Mouse (Mus musculus): ENCODE results near the gene Creg1. TPM values are rescaled to one million over a fixed set of nuclear protein-coding genes. Genes with fewer than 3 reads are reported as not detected.

Creg1 gene
- polyA plus RNA-seq, 1 experiment from 2014 or later = 34.3 TPM

DNA sequence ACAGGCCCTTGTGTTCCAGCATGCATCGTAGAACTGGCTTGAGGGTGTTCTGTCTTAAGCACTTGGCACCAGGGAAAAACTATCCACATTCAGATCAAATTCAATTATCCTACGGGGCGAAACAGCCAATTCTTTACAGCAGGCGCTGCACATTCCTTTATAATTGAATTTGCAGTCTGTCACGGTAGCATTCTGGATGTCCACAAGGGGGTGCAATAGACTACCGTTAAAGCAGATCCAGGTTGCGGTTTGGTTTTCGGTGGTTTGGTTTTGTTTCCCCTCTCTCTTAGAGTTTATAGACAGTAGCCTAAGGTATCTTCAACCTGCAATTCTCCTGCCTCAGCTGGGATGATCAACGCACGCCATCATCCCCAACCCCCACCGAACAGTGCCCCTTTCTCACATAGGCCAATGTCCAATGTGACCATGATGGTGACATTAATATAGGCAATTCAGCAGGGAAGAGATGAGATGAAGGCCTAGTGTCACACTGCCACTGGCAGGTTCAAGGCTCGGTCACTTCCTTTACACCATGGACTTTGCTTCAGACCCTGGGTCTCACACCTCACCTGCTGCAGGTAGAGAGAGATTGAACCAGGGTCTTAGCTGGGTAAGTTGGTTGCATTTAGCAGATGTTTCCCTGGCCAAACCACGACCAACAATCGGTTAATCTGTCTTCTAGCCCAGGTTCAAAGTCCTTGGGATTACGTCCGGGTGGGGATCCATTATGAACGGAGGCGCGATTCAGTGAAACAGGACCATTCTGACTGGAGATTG, 12.2 kb downstream of the Creg1 start:
- Histone ChIP-seq H3K27me3 (ENCODE audit: poor library complexity, severe bottlenecking) (peaks cover 42% of the 10 kb centered on the region), H3K4me1 (peaks cover 42% of the 10 kb centered on the region), H3K27ac (no peak overlapping the region), H3K4me3 (no peak overlapping the region), H3K9me3 (no peaks in the 10 kb centered on the region), H3K36me3 (replicated peaks) (peaks cover 3% of the 10 kb centered on the region; the same call in 1 of the 2 replicates)
- peak; percentile 65 for DNase-seq (ENCODE audit: extremely low spot score, low spot score)
- 48% methylated on average over 19 of the region's 19 CpGs for WGBS

DNA sequence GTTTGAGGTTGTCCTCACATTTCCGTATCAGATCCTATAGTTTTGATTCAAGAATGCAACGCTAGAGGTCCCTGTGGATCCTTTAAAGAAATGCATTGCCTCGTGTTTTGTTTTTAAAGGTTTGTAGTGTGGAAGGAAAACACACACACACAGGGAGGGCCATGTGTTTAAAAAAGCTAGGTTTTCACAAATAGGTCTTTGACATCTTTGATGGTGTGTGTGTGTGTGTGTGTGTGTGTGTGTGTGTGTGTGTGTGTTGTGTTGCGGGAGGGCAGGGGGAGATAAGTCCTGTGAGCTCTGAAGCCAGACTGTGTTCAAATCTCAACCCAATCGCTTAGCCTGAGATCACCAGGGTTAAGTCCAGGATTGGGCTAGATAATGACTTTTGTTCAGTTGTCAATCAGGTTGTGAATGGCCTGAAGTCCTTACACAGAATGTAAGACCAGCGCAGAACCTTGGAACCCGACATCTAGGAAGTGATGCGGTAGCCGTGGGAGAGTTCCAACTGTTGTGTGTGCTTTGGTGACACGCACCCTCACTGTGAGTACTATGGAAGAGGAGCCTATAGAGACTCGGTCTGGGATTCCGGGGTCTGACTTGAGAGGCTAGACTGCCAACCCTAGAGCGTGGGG, 16.5 kb downstream of the Creg1 start:
- WGBS = 3% methylated on average over 13 of the region's 13 CpGs
- Histone ChIP-seq H3K27ac (peak overlapping the region; percentile 82), H3K4me1 (peaks cover 36% of the 10 kb centered on the region), H3K9me3 (no peaks in the 10 kb centered on the region), H3K4me3 (peak overlapping the region; percentile 53), H3K27me3 (ENCODE audit: poor library complexity, severe bottlenecking) (peaks cover 64% of the 10 kb centered on the region), H3K36me3 (replicated peaks) (no peaks in the 10 kb centered on the region)
- peak; percentile 61 for DNase-seq (ENCODE audit: extremely low spot score, low spot score)

DNA sequence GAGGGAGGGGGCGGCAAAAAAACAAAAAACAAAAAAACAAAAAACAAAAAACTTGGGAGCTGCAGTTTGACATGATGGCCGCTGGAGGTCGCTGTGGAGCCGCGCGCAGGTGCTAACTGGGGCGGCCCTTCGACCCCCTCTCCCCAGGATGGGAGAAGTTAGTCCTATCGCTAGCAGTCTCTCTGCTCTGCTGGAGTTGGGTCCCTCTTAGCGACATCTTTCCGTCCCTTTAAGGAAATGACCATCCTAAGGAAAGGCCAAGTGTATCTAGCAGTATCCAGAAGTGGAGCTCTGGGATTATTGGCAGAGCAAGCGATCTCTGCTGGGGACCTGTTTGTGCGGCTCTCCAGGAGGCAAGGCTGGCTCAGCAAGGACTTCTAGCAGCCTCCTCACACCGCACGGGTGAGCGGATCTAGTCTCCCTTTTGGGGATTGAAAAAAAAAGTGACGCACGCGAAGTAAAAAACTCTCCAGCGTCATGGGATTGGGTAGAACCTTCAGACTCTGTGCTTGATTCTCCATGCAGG, 17.1 kb downstream of the Creg1 start:
- Histone ChIP-seq H3K27ac (peak overlapping the region; percentile 82), H3K4me3 (peak overlapping the region; percentile 53), H3K4me1 (peaks cover 32% of the 10 kb centered on the region), H3K9me3 (no peaks in the 10 kb centered on the region), H3K36me3 (replicated peaks) (no peaks in the 10 kb centered on the region), H3K27me3 (ENCODE audit: poor library complexity, severe bottlenecking) (peaks cover 64% of the 10 kb centered on the region)
- DNase-seq (ENCODE audit: extremely low spot score, low spot score) = peak; percentile 57
- 1% methylated on average over 20 of the region's 20 CpGs for WGBS

DNA sequence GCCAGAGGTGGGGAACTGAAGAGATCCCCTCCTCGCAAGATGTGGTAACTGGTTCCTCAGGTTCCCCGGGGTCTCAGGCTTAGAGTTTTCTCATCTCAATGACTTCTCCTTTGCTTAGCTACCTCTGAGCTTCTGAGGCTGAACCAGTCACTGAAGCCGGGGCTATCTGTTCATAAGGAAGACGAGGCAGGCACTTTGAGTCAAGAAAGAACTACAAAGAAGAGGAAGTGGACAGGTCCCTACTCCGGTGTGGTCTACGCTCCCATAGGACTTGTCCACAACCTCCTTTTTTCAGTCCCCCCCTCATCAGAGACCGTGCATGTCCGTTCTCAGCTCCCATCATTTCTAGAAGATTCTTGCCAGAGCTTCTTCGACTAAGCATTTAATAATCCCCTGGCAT, 17.9 kb downstream of the Creg1 start:
- DNase-seq (ENCODE audit: extremely low spot score, low spot score) = no peak
- 82% methylated on average over 9 of the region's 9 CpGs for whole genome bisulfite sequencing
- H3K4me1 ChIP-seq = peaks cover 36% of the 10 kb centered on the region
- peaks cover 56% of the 10 kb centered on the region for H3K27me3 ChIP-seq (ENCODE audit: poor library complexity, severe bottlenecking)
- no peaks in the 10 kb centered on the region for H3K36me3 ChIP-seq (replicated peaks)
- H3K4me3 ChIP-seq = no peak overlapping the region
- H3K9me3 ChIP-seq = no peaks in the 10 kb centered on the region
- H3K27ac ChIP-seq = peak overlapping the region; percentile 82; the same call in 1 of the 2 replicates

DNA sequence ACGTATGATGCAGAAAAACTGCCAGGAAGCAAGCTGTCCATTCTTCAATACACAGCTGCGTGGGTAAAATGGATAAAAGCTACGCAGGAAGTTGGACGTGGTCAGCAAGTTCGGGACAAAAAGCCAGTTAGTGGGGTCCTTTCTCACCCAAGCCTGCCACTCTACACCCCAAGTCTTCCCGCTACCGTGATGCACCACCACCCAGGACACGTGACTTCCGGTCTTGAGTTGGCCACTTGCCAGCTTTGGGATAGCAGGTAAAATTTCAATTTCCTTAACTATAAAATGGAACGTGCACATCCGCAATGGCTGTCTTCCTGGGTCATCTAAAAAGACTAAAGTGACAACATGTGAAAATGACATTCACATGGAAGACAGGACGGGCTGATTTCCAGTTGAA, 18.4 kb downstream of the Creg1 start:
- no peak overlapping the region for H3K27ac ChIP-seq
- H3K4me1 ChIP-seq = peaks cover 32% of the 10 kb centered on the region
- no peaks in the 10 kb centered on the region for H3K9me3 ChIP-seq
- peaks cover 51% of the 10 kb centered on the region for H3K27me3 ChIP-seq (ENCODE audit: poor library complexity, severe bottlenecking)
- WGBS = 95% methylated on average over 12 of the region's 12 CpGs
- no peaks in the 10 kb centered on the region for H3K36me3 ChIP-seq (replicated peaks)
- no peak for DNase-seq (ENCODE audit: extremely low spot score, low spot score)
- no peak overlapping the region for H3K4me3 ChIP-seq

DNA sequence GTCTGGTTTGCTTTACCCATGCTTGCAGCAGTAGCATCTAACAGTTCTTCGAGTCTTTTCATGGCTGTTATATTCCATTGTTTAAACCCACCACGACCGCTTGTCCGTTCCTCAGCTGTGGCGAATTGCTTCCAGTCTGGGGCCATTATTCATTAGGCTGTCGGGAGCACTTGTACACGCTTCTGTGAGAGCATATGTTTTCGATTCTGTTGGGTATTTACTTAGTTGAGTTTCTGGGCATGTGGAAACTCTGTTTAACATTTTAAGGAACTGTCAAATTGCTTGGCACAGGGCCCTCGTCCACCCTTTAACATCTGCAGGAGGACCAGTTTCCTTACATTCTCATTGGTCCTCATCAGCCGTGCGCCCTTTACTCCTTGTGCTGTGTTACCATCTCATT, 22.8 kb downstream of the Creg1 start:
- DNase-seq (ENCODE audit: extremely low spot score, low spot score) = no peak
- Histone ChIP-seq H3K36me3 (replicated peaks) (no peaks in the 10 kb centered on the region), H3K27me3 (ENCODE audit: poor library complexity, severe bottlenecking) (peaks cover 45% of the 10 kb centered on the region), H3K4me1 (peaks cover 25% of the 10 kb centered on the region), H3K9me3 (no peaks in the 10 kb centered on the region), H3K27ac (no peak overlapping the region), H3K4me3 (no peak overlapping the region)
- WGBS = 70% methylated on average over 11 of the region's 11 CpGs

DNA sequence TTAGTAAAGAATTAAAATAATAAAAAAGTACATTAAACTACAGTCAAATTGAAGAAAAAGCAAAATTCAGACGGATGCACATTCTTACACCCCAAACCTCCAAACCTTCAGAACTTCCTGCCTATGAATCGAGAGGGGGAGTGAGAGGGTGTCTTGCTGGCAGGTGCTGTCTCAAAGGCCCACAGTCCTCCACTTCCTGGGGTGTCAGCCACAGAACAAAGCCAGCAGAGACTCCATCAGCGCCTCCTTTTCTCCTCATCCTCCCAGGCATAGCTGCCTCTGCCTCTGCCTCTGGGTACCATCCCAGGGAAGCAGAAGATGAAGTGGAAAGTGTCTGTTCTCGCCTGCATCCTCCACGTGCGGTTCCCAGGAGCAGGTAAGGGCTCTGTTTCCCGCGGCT, 25.0 kb downstream of the Creg1 start, which contains the start of gene Cd247:
Cd247 (plus strand) TSS at position 171 of the 400 bp plus-strand sequence.
- H3K36me3 ChIP-seq (replicated peaks) = no peaks in the 10 kb centered on the region
- WGBS = 68% methylated on average over 8 of the region's 8 CpGs
- peaks cover 19% of the 10 kb centered on the region for H3K4me1 ChIP-seq
- H3K4me3 ChIP-seq = no peak within 1 kb of the TSS
- peak within 1 kb of the TSS; percentile 37; the same call in 1 of the 2 replicates for H3K27ac ChIP-seq
- H3K9me3 ChIP-seq = no peaks in the 10 kb centered on the region
- no peak for DNase-seq (ENCODE audit: extremely low spot score, low spot score)
- H3K27me3 ChIP-seq (ENCODE audit: poor library complexity, severe bottlenecking) = peaks cover 23% of the 10 kb centered on the region

DNA sequence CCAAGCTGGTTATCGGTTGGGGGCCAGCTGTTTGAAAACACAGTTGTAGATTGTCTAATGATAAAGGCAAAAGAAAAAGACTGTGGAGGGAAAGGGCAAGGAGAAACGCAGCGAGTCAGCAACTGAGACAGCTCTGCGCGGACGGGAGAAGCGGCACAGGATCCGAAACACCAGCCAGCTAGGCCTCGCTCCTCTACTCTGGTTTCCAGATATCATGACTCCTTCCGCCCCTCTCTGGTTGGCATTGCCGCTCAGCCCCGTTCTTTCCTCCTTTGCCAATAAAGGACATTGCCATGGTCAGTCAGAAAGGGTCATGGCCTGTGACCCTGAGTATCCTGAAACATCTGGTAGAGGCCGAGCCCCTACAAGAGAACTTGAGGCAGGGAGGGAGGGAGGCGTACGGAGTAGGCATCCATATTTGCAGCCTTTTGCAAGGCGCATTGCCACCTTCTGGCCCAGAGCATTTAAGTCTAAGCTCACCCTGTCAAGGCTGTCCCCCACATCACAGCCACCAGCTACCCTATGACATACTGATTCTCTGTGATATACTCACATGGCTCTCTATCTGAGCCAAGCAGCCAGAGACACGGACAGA, 25.6 kb downstream of the Creg1 start:
- H3K27me3 ChIP-seq (ENCODE audit: poor library complexity, severe bottlenecking) = peaks cover 28% of the 10 kb centered on the region
- no peaks in the 10 kb centered on the region for H3K9me3 ChIP-seq
- DNase-seq (ENCODE audit: extremely low spot score, low spot score) = no peak
- WGBS = 79% methylated on average over 17 of the region's 17 CpGs
- no peaks in the 10 kb centered on the region for H3K36me3 ChIP-seq (replicated peaks)
- peaks cover 19% of the 10 kb centered on the region for H3K4me1 ChIP-seq
- H3K4me3 ChIP-seq = no peak overlapping the region
- H3K27ac ChIP-seq = peak overlapping the region; percentile 37; the same call in 1 of the 2 replicates

DNA sequence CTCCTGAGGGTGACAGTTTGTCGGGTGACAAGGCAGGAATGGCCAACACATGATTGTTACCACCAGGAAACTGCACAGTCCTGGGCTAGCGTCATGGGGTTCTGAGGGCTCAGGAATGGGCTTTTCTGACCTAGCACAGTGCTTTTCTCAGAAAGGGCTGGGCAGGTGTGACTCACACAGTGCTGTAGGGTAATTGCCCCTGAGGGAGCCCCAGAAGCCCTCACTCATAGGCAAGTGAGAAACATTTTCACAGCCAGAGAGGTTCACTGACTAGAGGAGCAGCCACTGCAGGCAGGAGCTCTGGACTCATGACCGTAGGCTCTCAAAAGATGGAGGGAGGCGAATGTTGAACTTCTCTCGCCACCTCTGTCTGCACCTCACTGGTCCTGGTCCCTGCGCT, 26.4 kb downstream of the Creg1 start:
- Histone ChIP-seq H3K27ac (no peak overlapping the region), H3K27me3 (ENCODE audit: poor library complexity, severe bottlenecking) (peaks cover 29% of the 10 kb centered on the region), H3K4me1 (peaks cover 19% of the 10 kb centered on the region), H3K4me3 (no peak overlapping the region), H3K36me3 (replicated peaks) (no peaks in the 10 kb centered on the region), H3K9me3 (no peaks in the 10 kb centered on the region)
- 89% methylated on average over 6 of the region's 6 CpGs for WGBS
- no peak for DNase-seq (ENCODE audit: extremely low spot score, low spot score)

DNA sequence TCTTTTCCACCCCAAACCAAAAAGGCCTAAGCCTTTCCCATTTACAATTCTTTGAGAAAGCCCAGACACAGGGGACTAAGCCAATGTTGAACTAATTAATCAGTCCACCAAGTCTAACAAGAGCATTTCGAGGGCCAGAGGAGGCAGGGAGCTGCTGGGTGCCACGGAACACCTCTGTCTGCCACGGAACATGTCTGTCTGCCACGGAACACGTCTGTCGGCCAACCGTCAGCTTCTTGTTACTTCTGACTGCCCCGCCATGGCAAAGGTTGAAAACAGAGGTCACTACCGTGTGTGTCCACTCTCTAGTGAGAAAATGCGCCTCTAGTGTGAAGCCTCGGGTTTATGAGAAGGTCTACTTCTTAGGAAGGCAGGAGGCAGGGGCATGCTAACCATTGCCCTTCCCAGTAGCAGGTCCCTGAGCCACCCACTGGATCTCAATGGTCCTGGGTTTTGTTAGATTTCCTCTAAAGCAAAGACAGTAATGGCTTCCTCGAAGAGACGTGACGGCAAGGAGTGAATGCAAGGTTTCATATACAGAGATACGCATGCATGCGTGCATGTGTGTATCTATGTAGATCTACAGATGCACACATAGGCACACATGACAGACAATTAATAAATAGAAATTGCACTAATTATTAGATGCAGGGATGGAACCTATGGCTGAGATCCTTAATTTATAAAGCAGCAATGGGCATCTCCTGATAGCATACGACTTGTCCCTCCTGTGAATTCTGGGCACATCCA, 27.1 kb downstream of the Creg1 start:
- Histone ChIP-seq H3K27me3 (ENCODE audit: poor library complexity, severe bottlenecking) (peaks cover 32% of the 10 kb centered on the region), H3K4me3 (no peak overlapping the region), H3K9me3 (no peaks in the 10 kb centered on the region), H3K4me1 (peaks cover 19% of the 10 kb centered on the region), H3K27ac (no peak overlapping the region), H3K36me3 (replicated peaks) (no peaks in the 10 kb centered on the region)
- WGBS = 94% methylated on average over 17 of the region's 17 CpGs
- no peak for DNase-seq (ENCODE audit: extremely low spot score, low spot score)

DNA sequence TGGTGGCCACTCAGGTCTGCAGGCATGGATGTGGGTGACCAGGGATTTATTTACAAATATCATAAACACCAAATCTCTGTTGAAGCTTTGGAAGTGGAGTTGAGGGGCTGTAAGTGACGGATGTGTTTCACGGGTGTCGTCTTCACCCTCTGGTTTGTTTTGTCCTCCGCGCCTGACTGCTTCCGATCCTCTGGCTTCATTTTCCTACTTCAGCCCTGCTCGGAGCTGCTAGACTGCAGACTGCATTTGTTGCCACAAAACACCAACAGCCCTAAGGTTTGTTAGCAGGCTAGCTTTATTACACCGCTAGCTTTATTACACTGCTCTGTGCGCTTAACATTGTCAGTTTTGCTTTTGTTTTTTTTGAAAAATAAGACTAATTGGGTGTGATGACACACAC, 27.9 kb downstream of the Creg1 start:
- Histone ChIP-seq H3K9me3 (no peaks in the 10 kb centered on the region), H3K36me3 (replicated peaks) (no peaks in the 10 kb centered on the region), H3K27ac (no peak overlapping the region), H3K4me3 (no peak overlapping the region), H3K27me3 (ENCODE audit: poor library complexity, severe bottlenecking) (peaks cover 36% of the 10 kb centered on the region), H3K4me1 (peaks cover 12% of the 10 kb centered on the region)
- WGBS = 89% methylated on average over 9 of the region's 9 CpGs
- DNase-seq (ENCODE audit: extremely low spot score, low spot score) = no peak

DNA sequence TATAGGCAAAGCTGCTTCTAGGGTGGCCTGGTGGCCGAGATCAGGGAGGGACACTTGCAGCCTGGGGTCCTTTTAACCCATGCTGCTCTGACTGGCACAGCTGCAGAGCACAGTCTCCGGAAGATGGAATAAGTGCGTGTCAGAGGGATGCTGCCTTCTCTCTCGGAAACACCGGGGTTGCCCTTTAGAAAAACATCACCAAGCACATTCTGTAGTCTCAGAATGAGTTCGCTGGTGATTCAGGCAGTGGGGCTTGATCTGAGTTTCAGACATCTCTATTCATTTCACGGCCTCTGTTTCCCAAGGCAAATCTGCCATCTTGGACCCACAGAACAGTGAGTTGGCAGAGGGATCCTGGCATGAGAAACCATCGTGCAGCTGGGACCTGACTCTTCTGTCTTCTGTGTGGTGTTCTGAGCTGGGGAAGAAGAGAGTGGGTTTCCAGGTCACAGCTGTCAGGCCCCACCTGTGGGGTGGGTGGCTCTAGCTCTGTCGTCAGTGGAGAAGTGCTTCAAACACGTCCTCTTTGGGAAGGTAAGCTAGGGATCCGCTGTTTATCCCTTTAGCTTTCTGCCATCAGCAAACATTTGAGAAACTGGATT, 38.3 kb downstream of the Creg1 start:
- H3K9me3 ChIP-seq = peaks cover 8% of the 10 kb centered on the region
- no peaks in the 10 kb centered on the region for H3K36me3 ChIP-seq (replicated peaks)
- no peak for DNase-seq (ENCODE audit: extremely low spot score, low spot score)
- H3K4me3 ChIP-seq = no peak overlapping the region
- H3K4me1 ChIP-seq = peaks cover 8% of the 10 kb centered on the region
- WGBS = 86% methylated on average over 11 of the region's 11 CpGs
- H3K27me3 ChIP-seq (ENCODE audit: poor library complexity, severe bottlenecking) = peaks cover 34% of the 10 kb centered on the region
- no peak overlapping the region for H3K27ac ChIP-seq

Data from forebrain, embryonic 10.5 days (tissue).